Mouse (Mus musculus) limb, embryonic 13.5 days (tissue): ENCODE measurements around the gene Slc6a19. TPM values are rescaled to one million over a fixed set of nuclear protein-coding genes. Genes with fewer than 3 reads are reported as not detected.

ENCODE experiments used
- ATAC-seq: fragments of 200-750 bp; cut with Nextera tagmentation; 2 replicates; pipeline ENCODE4 v1.8.0; 2017; ENCODE audit warnings: low read depth, moderate number of reproducible peaks, moderate TSS enrichment; ENCODE audit not compliant: low FRiP score
- H3K27ac ChIP-seq: fragments of 300-500 bp; sonication (generic); 2 replicates; pipeline ENCODE4 v1.5.1; 2015; ENCODE audit warnings: inconsistent platforms, mild to moderate bottlenecking, moderate library complexity
- H3K27me3 ChIP-seq: fragments of 300-500 bp; sonication (generic); 2 replicates; pipeline ENCODE4 v1.6.1; 2015; ENCODE audit warnings: mild to moderate bottlenecking, inconsistent platforms
- H3K36me3 ChIP-seq: fragments of 300-500 bp; sonication (generic); 2 replicates; pipeline ENCODE4 v1.6.1; 2015; ENCODE audit warnings: inconsistent platforms, mild to moderate bottlenecking, moderate library complexity
- H3K4me1 ChIP-seq: fragments of 300-500 bp; sonication (generic); 2 replicates; pipeline ENCODE4 v1.6.1; 2015; ENCODE audit warnings: inconsistent platforms
- H3K4me2 ChIP-seq: fragments of 300-500 bp; sonication (generic); replicated peaks from 2 replicates; pipeline ENCODE4 v1.6.1; 2015; ENCODE audit warnings: inconsistent platforms, mild to moderate bottlenecking, moderate library complexity
- H3K4me3 ChIP-seq: fragments of 300-500 bp; sonication (generic); 2 replicates; pipeline ENCODE4 v1.5.1; 2015; ENCODE audit warnings: moderate library complexity, mild to moderate bottlenecking, inconsistent platforms
- H3K9ac ChIP-seq: fragments of 300-500 bp; sonication (generic); 2 replicates; pipeline ENCODE4 v1.6.1; 2015; ENCODE audit warnings: mild to moderate bottlenecking, inconsistent platforms
- H3K9me3 ChIP-seq: fragments of 300-500 bp; sonication (generic); 2 replicates; pipeline ENCODE4 v1.6.1; 2016; ENCODE audit warnings: inconsistent platforms
- WGBS: fragments of 180-500 bp; shearing (Covaris S2); methylation state at CpG from one replicate; pipeline ENCODE4 v1.1.7; 2015; 5-methylcytosine and 5-hydroxymethylcytosine counted together
- polyA plus RNA-seq: library from polyadenylated mRNA; unstranded; fragments of >200 nt; fragmentation: Nextera tagmentation; extraction: Ambion mirVana; gene quantifications from 2 replicates; pipeline ENCODE4 v1.2.1, GENCODE M21; 2015

The Slc6a19 gene
- polyA plus RNA-seq, 1 experiment from 2014 or later = 0.04 TPM

DNA sequence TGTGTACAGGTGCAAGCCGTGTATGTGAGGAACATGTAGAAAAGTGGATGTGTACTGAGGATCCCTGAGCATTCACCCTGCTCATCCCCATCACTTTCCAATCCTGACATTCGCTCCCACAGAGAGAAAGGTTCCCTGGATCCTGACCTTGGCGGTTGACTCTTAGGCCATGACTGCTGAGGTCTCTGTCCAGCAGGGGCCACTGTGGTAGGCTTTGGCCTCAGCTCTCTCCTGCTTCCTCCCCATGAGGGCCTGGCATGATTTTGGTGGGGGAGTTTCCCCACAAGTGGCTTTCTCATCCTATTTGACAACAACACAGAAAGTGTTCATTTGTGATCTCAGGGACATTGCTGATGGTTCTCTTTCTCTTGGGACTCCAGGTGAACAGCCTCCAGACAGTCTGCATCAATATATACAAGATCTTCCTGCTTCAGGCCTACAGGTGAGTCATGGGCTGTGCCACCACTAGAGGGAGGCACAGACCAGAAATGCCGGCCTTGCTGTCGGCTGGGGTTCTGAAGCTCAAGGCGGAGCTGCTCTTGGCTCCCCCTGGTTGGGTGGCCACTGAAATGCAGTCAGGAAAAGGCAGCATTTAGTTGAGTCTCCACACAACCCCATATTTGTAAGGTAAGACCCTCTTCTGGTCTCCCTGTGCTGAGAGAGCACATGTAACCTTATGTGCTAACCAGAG lies 58.1 kb downstream of the Slc6a19 start:
- 38% methylated on average over 6 of the region's 6 CpGs for WGBS
- no peak overlapping the region for H3K9ac ChIP-seq
- H3K4me1 ChIP-seq = no peaks in the 10 kb centered on the region
- no peak for ATAC-seq
- no peak overlapping the region for H3K4me3 ChIP-seq
- no peak overlapping the region for H3K27ac ChIP-seq
- no peaks in the 10 kb centered on the region for H3K9me3 ChIP-seq
- H3K4me2 ChIP-seq = no peak overlapping the region
- peaks cover 75% of the 10 kb centered on the region for H3K36me3 ChIP-seq
- H3K27me3 ChIP-seq = no peaks in the 10 kb centered on the region

DNA sequence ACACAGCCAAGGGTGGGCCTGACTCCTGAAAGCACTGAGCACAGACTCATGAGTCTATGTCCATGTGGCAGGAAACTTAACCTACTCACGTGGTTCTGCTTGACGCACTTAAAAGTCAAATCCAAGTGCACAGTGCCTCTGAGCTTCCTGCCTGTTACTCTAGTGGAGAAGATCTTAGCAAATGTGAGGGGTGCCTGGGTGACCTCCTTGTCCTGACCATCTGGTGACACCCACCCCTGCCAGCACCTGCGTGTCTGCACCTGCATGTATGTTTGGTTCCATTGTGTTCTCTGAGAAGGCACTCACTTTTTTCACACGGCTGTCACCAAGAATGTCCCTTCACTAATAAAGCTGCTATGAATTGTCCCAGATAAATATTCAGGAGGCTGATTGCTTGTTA lies 63.4 kb downstream of the Slc6a19 start:
- ATAC-seq = no peak
- no peak overlapping the region for H3K4me2 ChIP-seq
- no peaks in the 10 kb centered on the region for H3K9me3 ChIP-seq
- no peak overlapping the region for H3K4me3 ChIP-seq
- no peaks in the 10 kb centered on the region for H3K27me3 ChIP-seq
- H3K36me3 ChIP-seq = peaks cover 58% of the 10 kb centered on the region
- H3K4me1 ChIP-seq = no peaks in the 10 kb centered on the region
- no peak overlapping the region for H3K9ac ChIP-seq
- no peak overlapping the region for H3K27ac ChIP-seq
- 90% methylated on average over 4 of the region's 4 CpGs for WGBS

GRCm38 (mm10) chr13:73637826-73638225 lies 66.8 kb downstream of the Slc6a19 start:
- no peak overlapping the region for H3K9ac ChIP-seq
- no peak for ATAC-seq
- H3K9me3 ChIP-seq = no peaks in the 10 kb centered on the region
- 72% methylated on average over 6 of the region's 6 CpGs for WGBS
- no peak overlapping the region for H3K4me2 ChIP-seq
- H3K27ac ChIP-seq = no peak overlapping the region
- no peaks in the 10 kb centered on the region for H3K27me3 ChIP-seq
- H3K4me3 ChIP-seq = no peak overlapping the region
- peaks cover 58% of the 10 kb centered on the region for H3K36me3 ChIP-seq
- H3K4me1 ChIP-seq = no peaks in the 10 kb centered on the region

- Histone ChIP-seq H3K27me3 (no peaks in the 10 kb centered on the region), H3K9ac (no peak overlapping the region), H3K4me2 (no peak overlapping the region), H3K9me3 (no peaks in the 10 kb centered on the region), H3K4me3 (no peak overlapping the region), H3K27ac (no peak overlapping the region), H3K4me1 (peaks cover 33% of the 10 kb centered on the region), H3K36me3 (peaks cover 51% of the 10 kb centered on the region)
- ATAC-seq = no peak
- 92% methylated on average over 3 of the region's 3 CpGs for WGBS
These were observed 72.8 kb downstream of the Slc6a19 start for GRCm38 (mm10) chr13:73631837-73632236.

Other genes starting within 250 kb of the Slc6a19 start
- 53.0 and 53.6 TPM in 2 replicates for gene Lpcat1, start 237.7 kb downstream of the Slc6a19 start, polyA plus RNA-seq
- gene Slc6a3, start 168.1 kb downstream of the Slc6a19 start, polyA plus RNA-seq = 0.11 and 0.13 TPM in 2 replicates
- 132 and 133 TPM in 2 replicates for gene Clptm1l, start 100.9 kb downstream of the Slc6a19 start, polyA plus RNA-seq
- gene Tert, start 78.0 kb downstream of the Slc6a19 start, polyA plus RNA-seq = 9.5 and 10.6 TPM in 2 replicates
- gene Slc6a18, start 26.8 kb downstream of the Slc6a19 start, polyA plus RNA-seq = not detected in 2 replicates
- 25.6 and 28.2 TPM in 2 replicates for gene Slc12a7, start 28.2 kb upstream of the Slc6a19 start, polyA plus RNA-seq
- 40.5 and 44.5 TPM in 2 replicates for gene Nkd2, start 142.8 kb upstream of the Slc6a19 start, polyA plus RNA-seq
- gene Trip13, start 232.9 kb upstream of the Slc6a19 start, polyA plus RNA-seq = 42.9 and 43.8 TPM in 2 replicates
- gene Brd9, start 232.9 kb upstream of the Slc6a19 start, polyA plus RNA-seq = 64.7 and 65.4 TPM in 2 replicates